Mouse (Mus musculus) heart, embryonic 16.5 days (tissue): ENCODE data around the gene Cks2. TPM values are rescaled to one million over a fixed set of nuclear protein-coding genes. Genes with fewer than 3 reads are reported as not detected.
A peak's percentile ranks its signal among the peaks of the same experiment; 100 is the strongest.

Experiments
- ATAC-seq: fragments of 200-750 bp; cut with Nextera tagmentation; replicated peaks from 2 replicates; pipeline ENCODE4 v1.8.0; 2017; ENCODE audit warnings: moderate number of reproducible peaks; ENCODE audit not compliant: insufficient read depth, low FRiP score; ENCODE audit errors: extremely low read depth
- H3K27ac ChIP-seq: fragments of 300-500 bp; sonication (generic); 2 replicates; pipeline ENCODE4 v1.5.1; 2014; ENCODE audit warnings: mild to moderate bottlenecking, low read length, control low read depth, moderate library complexity
- H3K27me3 ChIP-seq: fragments of 300-500 bp; sonication (generic); 2 replicates; pipeline ENCODE4 v1.6.1; 2014; ENCODE audit warnings: low read length, mixed read lengths; ENCODE audit not compliant: control insufficient read depth, insufficient read depth
- H3K36me3 ChIP-seq: fragments of 300-500 bp; sonication (generic); 2 replicates; pipeline ENCODE4 v1.6.1; 2014; ENCODE audit not compliant: control insufficient read depth, insufficient read depth
- H3K4me1 ChIP-seq: fragments of 300-500 bp; sonication (generic); 2 replicates; pipeline ENCODE4 v1.6.1; 2014; ENCODE audit warnings: low read length, mixed read lengths; ENCODE audit not compliant: control insufficient read depth, insufficient read depth
- H3K4me2 ChIP-seq: fragments of 300-500 bp; sonication (generic); 2 replicates; pipeline ENCODE4 v1.6.1; 2014; ENCODE audit warnings: low read depth, mild to moderate bottlenecking, control low read depth, low read length
- H3K4me3 ChIP-seq: fragments of 300-500 bp; sonication (generic); 2 replicates; pipeline ENCODE4 v1.5.1; 2014; ENCODE audit warnings: mild to moderate bottlenecking, control low read depth, low read length
- H3K9ac ChIP-seq: fragments of 300-500 bp; sonication (generic); 2 replicates; pipeline ENCODE4 v1.6.1; 2014; ENCODE audit warnings: low read length, control low read depth
- H3K9me3 ChIP-seq: fragments of 300-500 bp; sonication (generic); replicated peaks from 2 replicates; pipeline ENCODE4 v1.6.1; 2016; ENCODE audit warnings: low read length; ENCODE audit not compliant: control insufficient read depth
- WGBS: fragments of 180-500 bp; shearing (Covaris S2); extraction: QIAGEN DNeasy Blood & Tissue Kit; methylation state at CpG from one replicate; pipeline ENCODE4 v1.1.7; 2014; 5-methylcytosine and 5-hydroxymethylcytosine counted together
- polyA plus RNA-seq: library from polyadenylated mRNA; unstranded; fragments of >200 nt; fragmentation: Nextera tagmentation; extraction: Ambion mirVana; gene quantifications from 2 replicates; pipeline ENCODE4 v1.2.1, GENCODE M21; 2015

Cks2 gene
- polyA plus RNA-seq, 1 experiment from 2014 or later: 263 TPM

- no peak for ATAC-seq
- WGBS: 51% methylated on average over 5 of the region's 5 CpGs
- Histone ChIP-seq H3K36me3 (no peaks in the 10 kb centered on the region), H3K4me3 (no peak overlapping the region), H3K4me1 (no peaks in the 10 kb centered on the region), H3K9me3 (no peaks in the 10 kb centered on the region), H3K27me3 (no peaks in the 10 kb centered on the region), H3K27ac (no peak overlapping the region), H3K9ac (no peak overlapping the region), H3K4me2 (peak overlapping the region; percentile 31)
Observed at GRCm38 (mm10) chr13:51611500-51611899, 33.5 kb upstream of the Cks2 start.

- H3K4me1 ChIP-seq: no peaks in the 10 kb centered on the region
- no peak overlapping the region for H3K4me2 ChIP-seq
- no peaks in the 10 kb centered on the region for H3K27me3 ChIP-seq
- 55% methylated on average over 10 of the region's 10 CpGs for WGBS
- H3K9ac ChIP-seq: no peak overlapping the region
- H3K36me3 ChIP-seq: no peaks in the 10 kb centered on the region
- H3K9me3 ChIP-seq: no peaks in the 10 kb centered on the region
- no peak overlapping the region for H3K27ac ChIP-seq
- no peak overlapping the region for H3K4me3 ChIP-seq
- ATAC-seq: no peak
Observed at GRCm38 (mm10) chr13:51615815-51616214, 29.2 kb upstream of the Cks2 start.

DNA sequence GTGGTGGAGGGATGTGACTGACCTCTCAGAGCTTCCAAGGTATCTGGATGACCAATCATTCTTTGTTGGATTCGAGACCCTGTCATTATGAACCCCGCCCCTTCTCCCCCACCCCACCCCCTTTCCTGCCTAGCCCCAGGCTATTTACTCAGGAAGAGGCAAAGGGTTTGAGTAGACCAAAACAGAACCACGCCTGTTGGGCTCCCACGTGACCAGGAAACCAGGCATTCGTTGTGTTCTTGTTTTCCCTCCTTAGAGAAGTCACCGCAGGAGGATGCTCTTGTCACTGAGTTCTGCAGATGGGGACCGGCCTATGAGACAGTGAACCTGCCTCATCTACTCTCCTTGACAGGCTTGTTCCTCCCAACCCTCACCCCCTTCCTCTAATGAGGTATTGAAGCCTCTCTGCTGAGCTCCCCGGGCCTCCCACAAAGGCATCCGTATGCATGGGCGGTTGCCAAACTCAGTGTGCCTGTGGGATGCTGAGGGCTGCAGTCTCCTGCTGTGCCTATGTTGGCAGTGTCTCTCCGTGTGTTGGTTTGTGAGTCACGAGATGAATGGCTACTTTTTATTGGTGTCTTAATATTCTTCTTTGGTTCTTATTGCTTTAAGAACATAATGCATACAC, 28.5 kb upstream of the Cks2 start:
- 19% methylated on average over 12 of the region's 12 CpGs for WGBS
- no peak for ATAC-seq
- H3K27ac ChIP-seq: no peak overlapping the region

GRCm38 (mm10) chr13:51617306-51617705, 27.7 kb upstream of the Cks2 start:
- Histone ChIP-seq H3K9me3 (no peaks in the 10 kb centered on the region), H3K9ac (no peak overlapping the region), H3K27ac (no peak overlapping the region), H3K36me3 (no peaks in the 10 kb centered on the region), H3K4me2 (no peak overlapping the region), H3K4me3 (no peak overlapping the region), H3K27me3 (no peaks in the 10 kb centered on the region), H3K4me1 (no peaks in the 10 kb centered on the region)
- ATAC-seq: no peak
- WGBS: 49% methylated on average over 1 of the region's 1 CpGs

More for the DNA sequence above, 28.5 kb upstream of the Cks2 start:
- H3K9ac ChIP-seq: no peak overlapping the region
- H3K4me2 ChIP-seq: no peak overlapping the region
- H3K4me3 ChIP-seq: no peak overlapping the region
- no peaks in the 10 kb centered on the region for H3K27me3 ChIP-seq
- no peaks in the 10 kb centered on the region for H3K9me3 ChIP-seq
- H3K4me1 ChIP-seq: no peaks in the 10 kb centered on the region
- H3K36me3 ChIP-seq: no peaks in the 10 kb centered on the region

DNA sequence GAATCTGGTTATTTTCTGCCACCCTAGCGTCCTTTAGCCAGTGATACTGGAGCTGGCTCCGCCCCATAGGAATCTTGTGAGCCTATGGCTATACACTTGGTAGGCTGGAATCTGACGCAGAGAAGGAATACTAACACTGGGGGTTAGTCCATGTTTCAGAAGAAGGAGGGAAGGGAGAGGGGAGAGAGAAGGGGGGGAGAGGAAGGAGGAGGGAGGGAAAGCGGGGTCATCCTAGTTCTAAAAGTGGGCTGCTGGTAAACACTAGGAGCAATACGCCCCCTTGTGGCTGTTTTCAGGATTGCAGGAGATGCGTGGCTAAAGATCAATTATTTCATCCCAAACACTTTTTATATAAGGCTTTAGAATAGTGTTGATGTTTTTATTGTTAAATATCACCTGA, 27.2 kb upstream of the Cks2 start:
- Histone ChIP-seq H3K27ac (no peak overlapping the region), H3K27me3 (no peaks in the 10 kb centered on the region), H3K9me3 (no peaks in the 10 kb centered on the region), H3K4me2 (peak overlapping the region; percentile 39; the same call in 1 of the 2 replicates), H3K36me3 (no peaks in the 10 kb centered on the region), H3K9ac (no peak overlapping the region), H3K4me3 (no peak overlapping the region), H3K4me1 (no peaks in the 10 kb centered on the region)
- WGBS: 15% methylated on average over 6 of the region's 6 CpGs
- no peak for ATAC-seq

- H3K4me2 ChIP-seq: no peak overlapping the region
- 30% methylated on average over 9 of the region's 9 CpGs for WGBS
- H3K36me3 ChIP-seq: no peaks in the 10 kb centered on the region
Observed at GRCm38 (mm10) chr13:51618602-51619001, 26.4 kb upstream of the Cks2 start.

GRCm38 (mm10) chr13:51622626-51623025, 22.4 kb upstream of the Cks2 start:
- WGBS: 65% methylated on average over 5 of the region's 5 CpGs
- no peaks in the 10 kb centered on the region for H3K9me3 ChIP-seq
- H3K36me3 ChIP-seq: no peaks in the 10 kb centered on the region
- no peak overlapping the region for H3K9ac ChIP-seq
- no peak overlapping the region for H3K4me2 ChIP-seq
- no peak overlapping the region for H3K27ac ChIP-seq
- no peaks in the 10 kb centered on the region for H3K4me1 ChIP-seq
- no peaks in the 10 kb centered on the region for H3K27me3 ChIP-seq
- ATAC-seq: no peak
- H3K4me3 ChIP-seq: no peak overlapping the region

More at GRCm38 (mm10) chr13:51618602-51619001, 26.4 kb upstream of the Cks2 start:
- Histone ChIP-seq H3K9ac (no peak overlapping the region), H3K27me3 (no peaks in the 10 kb centered on the region), H3K27ac (no peak overlapping the region), H3K9me3 (no peaks in the 10 kb centered on the region), H3K4me3 (no peak overlapping the region), H3K4me1 (no peaks in the 10 kb centered on the region)
- ATAC-seq: no peak

GRCm38 (mm10) chr13:51623678-51624077, 21.4 kb upstream of the Cks2 start:
- Histone ChIP-seq H3K9ac (no peak overlapping the region), H3K9me3 (no peaks in the 10 kb centered on the region), H3K36me3 (no peaks in the 10 kb centered on the region), H3K27ac (no peak overlapping the region), H3K27me3 (no peaks in the 10 kb centered on the region), H3K4me3 (no peak overlapping the region), H3K4me2 (no peak overlapping the region), H3K4me1 (no peaks in the 10 kb centered on the region)
- no peak for ATAC-seq
- 78% methylated on average over 2 of the region's 2 CpGs for WGBS

- Histone ChIP-seq H3K4me3 (no peak overlapping the region), H3K27me3 (no peaks in the 10 kb centered on the region), H3K9ac (no peak overlapping the region), H3K4me2 (no peak overlapping the region), H3K9me3 (no peaks in the 10 kb centered on the region), H3K4me1 (no peaks in the 10 kb centered on the region), H3K27ac (no peak overlapping the region), H3K36me3 (no peaks in the 10 kb centered on the region)
- WGBS: 74% methylated on average over 6 of the region's 6 CpGs
- ATAC-seq: no peak
Observed at GRCm38 (mm10) chr13:51628273-51628848, 16.7 kb upstream of the Cks2 start.
